Mouse (Mus musculus): ENCODE results near the gene Cbr2.

- no peak for TF ChIP-seq GATA1 (IDR thresholded peaks at IDR 0.05; ENCODE audit: low read length)
- TF ChIP-seq TAL1 (IDR thresholded peaks at IDR 0.05; ENCODE audit: low read length) = no peak
Observed at GRCm38 (mm10) chr11:120695184-120695583, 36.7 kb downstream of the Cbr2 start.

Data from erythroblast, embryonic 14.5 days (primary cell).